Mouse (Mus musculus) bone marrow, adult 2 months (tissue): ENCODE measurements at regions not wholly inside any gene's neighbourhood (a gene's known extent, or its start where the extent isn't known, plus 50 kb on each side); places are given as distances from the start of the nearest gene placed in this dataset.

Source experiments
- H3K27ac ChIP-seq: fragments of 200-500 bp; 2 replicates; pipeline ENCODE4 v1.5.1; 2012; ENCODE audit warnings: low read depth, mild to moderate bottlenecking, control low read depth, inconsistent platforms, low read length; ENCODE audit not compliant: control insufficient read depth, poor library complexity, insufficient read depth
- H3K4me1 ChIP-seq: fragments of 200-500 bp; 2 replicates; pipeline ENCODE4 v1.6.1; 2011; ENCODE audit warnings: low read length; ENCODE audit not compliant: control insufficient read depth, insufficient read depth
- H3K4me3 ChIP-seq: fragments of 200-500 bp; replicated peaks from 2 replicates; pipeline ENCODE3; 2011; ENCODE audit warnings: mild to moderate bottlenecking, low read depth, low read length, control low read depth; ENCODE audit not compliant: control insufficient read depth
- CTCF ChIP-seq: fragments of 200-500 bp; IDR thresholded peaks from 2 replicates; pipeline ENCODE4 v1.5.1; 2011; ENCODE audit warnings: low read length, control low read depth; ENCODE audit not compliant: control insufficient read depth, insufficient read depth
- POLR2A ChIP-seq: fragments of 200-500 bp; IDR thresholded peaks from 2 replicates; pipeline ENCODE4 v1.6.1; 2011; ENCODE audit warnings: low read depth, mild to moderate bottlenecking, control low read depth, low read length, borderline replicate concordance; ENCODE audit not compliant: control insufficient read depth
- WGBS: fragments of 180-500 bp; shearing (Covaris S2); methylation state at CpG from one replicate; pipeline ENCODE4 v1.1.7; 2018; 5-methylcytosine and 5-hydroxymethylcytosine counted together

DNA sequence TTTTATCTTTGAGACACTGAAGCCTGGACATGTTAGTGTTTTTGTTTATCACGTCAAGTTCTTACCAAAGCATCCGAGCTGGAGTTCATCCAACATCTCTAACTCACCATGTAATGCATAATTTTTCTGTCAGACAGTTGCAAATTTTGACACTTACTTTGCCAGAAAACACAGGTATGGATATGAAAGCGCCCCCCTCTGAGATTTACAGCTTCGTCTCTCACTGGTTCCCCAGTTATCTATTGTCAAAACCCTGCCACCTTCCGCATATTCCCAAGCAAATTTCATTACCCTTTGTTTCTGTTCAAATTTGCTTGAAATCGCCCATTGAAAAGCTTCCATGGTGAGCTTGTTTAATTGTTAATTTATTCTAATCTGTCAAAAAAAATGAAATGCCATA is 202.7 kb upstream of the Cxadr start:
- no peaks in the 10 kb centered on the region for H3K4me1 ChIP-seq
- WGBS: 77% methylated on average over 6 of the region's 6 CpGs

DNA sequence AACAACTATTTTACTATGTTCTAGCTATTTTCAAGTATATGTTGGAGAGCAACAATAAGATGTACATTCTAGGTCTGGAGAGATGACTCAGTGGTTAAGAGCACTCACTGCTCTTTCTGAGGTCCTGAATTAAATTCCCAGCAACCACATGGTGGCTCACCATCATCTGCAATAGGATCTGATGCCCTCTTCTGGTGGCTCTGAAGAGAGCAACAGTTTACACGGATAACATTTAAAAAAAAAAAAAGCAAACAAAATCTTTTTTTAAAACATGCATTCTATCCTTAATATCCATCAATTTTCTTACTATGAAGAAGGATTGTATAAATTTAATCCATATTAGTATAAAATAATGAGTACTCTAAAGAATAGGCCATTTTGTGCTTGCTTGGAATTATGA is 204.7 kb upstream of the Cxadr start:
- Histone ChIP-seq H3K4me3 (no peak overlapping the region), H3K27ac (no peak overlapping the region), H3K4me1 (no peaks in the 10 kb centered on the region)
- TF ChIP-seq POLR2A (no peak), CTCF (no peak)
- 34% methylated on average over 1 of the region's 1 CpGs for WGBS

More for the DNA sequence above, 202.7 kb upstream of the Cxadr start:
- TF ChIP-seq POLR2A: no peak
- TF ChIP-seq CTCF: no peak
- Histone ChIP-seq H3K27ac (no peak overlapping the region), H3K4me3 (no peak overlapping the region)

GRCm38 (mm10) chr16:78090155-78090554 is 211.1 kb upstream of the Cxadr start:
- no peak overlapping the region for H3K27ac ChIP-seq
- 68% methylated on average over 3 of the region's 3 CpGs for WGBS

GRCm38 (mm10) chr16:78067532-78068118 is 233.7 kb upstream of the Cxadr start:
- WGBS: 73% methylated on average over 10 of the region's 10 CpGs
- TF ChIP-seq CTCF: no peak
- TF ChIP-seq POLR2A: no peak
- no peak overlapping the region for H3K27ac ChIP-seq
- no peak overlapping the region for H3K4me3 ChIP-seq
- H3K4me1 ChIP-seq: no peaks in the 10 kb centered on the region

More at GRCm38 (mm10) chr16:78090155-78090554, 211.1 kb upstream of the Cxadr start:
- H3K4me3 ChIP-seq: no peak overlapping the region
- H3K4me1 ChIP-seq: no peaks in the 10 kb centered on the region
- TF ChIP-seq CTCF (no peak), POLR2A (no peak)

DNA sequence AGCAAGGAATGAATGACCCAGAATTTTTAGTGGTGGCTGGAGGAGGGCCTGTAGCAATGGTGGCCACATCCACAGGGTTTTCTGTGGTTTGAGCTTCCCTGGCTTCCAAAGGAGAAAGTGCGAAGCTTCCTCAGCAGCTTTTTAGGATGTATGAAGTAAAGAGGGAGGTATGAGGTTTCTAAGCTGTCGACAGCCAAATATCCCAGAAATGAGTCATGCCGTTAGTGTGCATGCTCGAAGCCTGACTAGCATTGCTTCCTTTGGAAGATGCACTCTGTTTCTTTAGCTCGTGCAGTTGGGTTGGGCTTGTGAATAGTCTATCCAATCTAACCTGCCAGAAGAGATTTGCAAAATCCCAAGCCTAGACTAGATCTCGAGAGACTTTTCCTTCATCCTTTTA is 240.8 kb upstream of the Cxadr start:
- 66% methylated on average over 6 of the region's 6 CpGs for WGBS

DNA sequence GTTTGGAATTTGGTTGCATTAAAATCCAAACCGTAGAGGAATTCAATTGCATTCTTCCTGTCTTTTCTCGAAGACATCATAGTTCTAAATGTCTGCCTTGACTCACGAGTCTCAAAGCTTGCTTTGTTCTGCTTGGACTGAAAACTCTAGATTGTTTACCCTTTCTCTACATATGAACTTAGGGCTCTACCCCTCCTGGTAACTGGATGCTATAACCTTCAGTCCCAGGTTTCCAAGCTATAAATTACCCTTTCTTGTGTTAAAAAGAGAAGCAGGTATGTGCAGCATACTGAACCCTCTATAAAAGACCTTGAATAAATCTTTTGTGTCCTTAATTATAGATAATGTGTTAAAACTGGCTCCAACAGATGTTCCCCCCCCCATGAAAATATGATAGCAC is 243.7 kb upstream of the Cxadr start:
- Histone ChIP-seq H3K4me1 (no peaks in the 10 kb centered on the region), H3K27ac (no peak overlapping the region), H3K4me3 (no peak overlapping the region)
- TF ChIP-seq CTCF (no peak), POLR2A (no peak)
- 80% methylated on average over 3 of the region's 3 CpGs for WGBS

More for the DNA sequence above, 240.8 kb upstream of the Cxadr start:
- Histone ChIP-seq H3K4me1 (no peaks in the 10 kb centered on the region), H3K4me3 (no peak overlapping the region), H3K27ac (no peak overlapping the region)
- no peak for TF ChIP-seq CTCF
- TF ChIP-seq POLR2A: no peak

DNA sequence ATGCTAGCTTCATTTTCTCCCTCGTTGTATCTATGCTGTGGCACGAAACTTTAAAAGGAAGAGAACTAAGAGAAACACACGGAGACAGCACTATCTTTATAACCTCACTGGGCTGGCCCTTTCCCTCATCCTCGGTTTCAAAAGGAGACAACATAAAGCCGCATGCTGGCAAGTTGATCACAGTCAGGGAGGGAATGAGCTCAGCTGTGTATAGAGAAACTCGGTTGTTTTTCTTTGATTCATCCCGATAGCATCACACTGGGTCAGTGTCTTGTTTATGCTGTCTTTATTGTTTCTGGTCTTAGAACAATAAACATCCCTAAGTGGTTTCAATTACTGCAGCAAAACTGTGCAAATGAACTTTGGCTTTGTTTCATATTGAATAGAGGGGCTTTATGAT is 249.2 kb upstream of the Cxadr start:
- WGBS: 54% methylated on average over 7 of the region's 7 CpGs
- Histone ChIP-seq H3K4me1 (no peaks in the 10 kb centered on the region), H3K4me3 (no peak overlapping the region), H3K27ac (no peak overlapping the region)
- no peak for TF ChIP-seq POLR2A
- no peak for TF ChIP-seq CTCF

GRCm38 (mm10) chr16:78040149-78040920 is 261.0 kb upstream of the Cxadr start:
- Histone ChIP-seq H3K4me3 (no peak overlapping the region), H3K4me1 (no peaks in the 10 kb centered on the region), H3K27ac (no peak overlapping the region)
- no peak for TF ChIP-seq CTCF
- no peak for TF ChIP-seq POLR2A
- 68% methylated on average over 4 of the region's 4 CpGs for WGBS
